Mouse (Mus musculus): ENCODE results near the gene Ddost.

DNA sequence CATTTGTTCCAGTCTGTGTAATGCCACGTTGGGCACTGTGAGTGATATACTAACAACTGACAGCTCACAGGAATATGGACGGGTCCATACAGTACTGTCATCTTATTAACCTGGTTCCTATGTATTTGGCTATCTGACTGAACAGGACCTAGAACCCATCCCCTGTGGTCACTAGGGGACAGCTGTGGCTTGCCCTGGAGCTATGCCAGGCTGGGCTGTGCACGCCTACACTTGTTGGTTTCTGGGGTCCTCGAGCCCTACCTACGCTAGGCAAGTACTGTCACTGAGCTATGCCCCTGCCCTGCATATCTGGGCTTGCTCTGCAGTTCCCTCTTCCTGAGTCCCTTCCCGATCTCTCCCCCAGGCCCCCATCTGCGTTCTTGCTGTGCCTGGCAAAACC is 17.0 kb downstream of the Ddost start:
- TF ChIP-seq CTCF (IDR thresholded peaks at IDR 0.05; ENCODE audit: low read depth) (no peak), EP300 (IDR thresholded peaks at IDR 0.05; ENCODE audit: low read depth) (no peak)
